Mouse (Mus musculus): ENCODE measurements around the gene Ranbp17. TPM values are rescaled to one million over a fixed set of nuclear protein-coding genes. Genes with fewer than 3 reads are reported as not detected.
"Not testable (repeated sequence)": the region's sequence is repeated elsewhere in the genome, so short reads cannot be mapped to it uniquely, and the experiment has no call there.

Ranbp17 gene
- polyA plus RNA-seq, 1 experiment from 2014 or later = 4.2 TPM

- Histone ChIP-seq H3K9me3 (replicated peaks) (no peaks in the 10 kb centered on the region), H3K4me1 (0 out of 2 replicates have a peak, but pooled peaks cover 4% of the 10 kb centered on the region), H3K4me3 (replicated peaks) (peak overlapping the region; percentile 83), H3K9ac (peak overlapping the region; percentile 58), H3K27me3 (no peaks in the 10 kb centered on the region), H3K36me3 (no peaks in the 10 kb centered on the region), H3K4me2 (replicated peaks) (peak overlapping the region; percentile 89), H3K27ac (replicated peaks) (no peak overlapping the region)
- WGBS = under 1% methylated on average over 38 of the region's 43 CpGs
- ATAC-seq (ENCODE audit: insufficient number of reproducible peaks, low FRiP score, low TSS enrichment, low read depth) = peak; percentile 81
Observed at GRCm38 (mm10) chr11:33512854-33513375, 631 bp downstream of the Ranbp17 start.

GRCm38 (mm10) chr11:33509401-33509800 is 4.1 kb downstream of the Ranbp17 start:
- Histone ChIP-seq H3K36me3 (no peaks in the 10 kb centered on the region), H3K4me2 (replicated peaks) (no peak overlapping the region), H3K9me3 (replicated peaks) (no peaks in the 10 kb centered on the region), H3K27ac (replicated peaks) (no peak overlapping the region), H3K4me1 (0 out of 2 replicates have a peak, but pooled peaks cover 4% of the 10 kb centered on the region), H3K9ac (no peak overlapping the region), H3K27me3 (no peaks in the 10 kb centered on the region), H3K4me3 (replicated peaks) (no peak overlapping the region)
- ATAC-seq (ENCODE audit: insufficient number of reproducible peaks, low FRiP score, low TSS enrichment, low read depth) = no peak

- Histone ChIP-seq H3K4me2 (replicated peaks) (no peak overlapping the region), H3K9me3 (replicated peaks) (no peaks in the 10 kb centered on the region), H3K4me1 (no peaks in the 10 kb centered on the region), H3K36me3 (no peaks in the 10 kb centered on the region), H3K9ac (no peak overlapping the region), H3K27me3 (no peaks in the 10 kb centered on the region), H3K27ac (replicated peaks) (no peak overlapping the region), H3K4me3 (replicated peaks) (no peak overlapping the region)
- WGBS = 59% methylated on average over 4 of the region's 4 CpGs
- no peak for ATAC-seq (ENCODE audit: insufficient number of reproducible peaks, low FRiP score, low TSS enrichment, low read depth)
Observed at GRCm38 (mm10) chr11:33485746-33486145, 27.8 kb downstream of the Ranbp17 start.

- H3K4me2 ChIP-seq (replicated peaks) = no peak overlapping the region
- H3K27ac ChIP-seq (replicated peaks) = no peak overlapping the region
- no peak overlapping the region for H3K4me3 ChIP-seq (replicated peaks)
- H3K9me3 ChIP-seq (replicated peaks) = no peaks in the 10 kb centered on the region
- no peak for ATAC-seq (ENCODE audit: insufficient number of reproducible peaks, low FRiP score, low TSS enrichment, low read depth)
- no peak overlapping the region for H3K9ac ChIP-seq
- 86% methylated on average over 10 of the region's 10 CpGs for WGBS
- H3K4me1 ChIP-seq = no peaks in the 10 kb centered on the region
- H3K36me3 ChIP-seq = no peaks in the 10 kb centered on the region
- no peaks in the 10 kb centered on the region for H3K27me3 ChIP-seq
Observed at GRCm38 (mm10) chr11:33480410-33480809, 33.1 kb downstream of the Ranbp17 start.

GRCm38 (mm10) chr11:33479209-33479608 is 34.3 kb downstream of the Ranbp17 start:
- H3K27ac ChIP-seq (replicated peaks) = no peak overlapping the region

GRCm38 (mm10) chr11:33476634-33477033 is 36.9 kb downstream of the Ranbp17 start:
- Histone ChIP-seq H3K4me3 (replicated peaks) (no peak overlapping the region), H3K27me3 (no peaks in the 10 kb centered on the region), H3K9ac (no peak overlapping the region), H3K9me3 (replicated peaks) (no peaks in the 10 kb centered on the region), H3K36me3 (no peaks in the 10 kb centered on the region), H3K4me2 (replicated peaks) (no peak overlapping the region), H3K4me1 (no peaks in the 10 kb centered on the region), H3K27ac (replicated peaks) (no peak overlapping the region)
- ATAC-seq (ENCODE audit: insufficient number of reproducible peaks, low FRiP score, low TSS enrichment, low read depth) = no peak
- WGBS = 86% methylated on average over 2 of the region's 2 CpGs

More at GRCm38 (mm10) chr11:33479209-33479608, 34.3 kb downstream of the Ranbp17 start:
- ATAC-seq (ENCODE audit: insufficient number of reproducible peaks, low FRiP score, low TSS enrichment, low read depth) = no peak
- no peaks in the 10 kb centered on the region for H3K27me3 ChIP-seq
- H3K4me2 ChIP-seq (replicated peaks) = no peak overlapping the region
- H3K4me3 ChIP-seq (replicated peaks) = no peak overlapping the region
- no peaks in the 10 kb centered on the region for H3K4me1 ChIP-seq
- WGBS = 75% methylated on average over 4 of the region's 4 CpGs
- H3K9me3 ChIP-seq (replicated peaks) = no peaks in the 10 kb centered on the region
- no peak overlapping the region for H3K9ac ChIP-seq
- H3K36me3 ChIP-seq = no peaks in the 10 kb centered on the region

GRCm38 (mm10) chr11:33461172-33461571 is 52.4 kb downstream of the Ranbp17 start:
- Histone ChIP-seq H3K4me3 (replicated peaks) (no peak overlapping the region), H3K9me3 (replicated peaks) (no peaks in the 10 kb centered on the region), H3K4me2 (replicated peaks) (no peak overlapping the region), H3K27me3 (no peaks in the 10 kb centered on the region), H3K4me1 (no peaks in the 10 kb centered on the region), H3K9ac (no peak overlapping the region), H3K36me3 (no peaks in the 10 kb centered on the region), H3K27ac (replicated peaks) (no peak overlapping the region)
- ATAC-seq (ENCODE audit: insufficient number of reproducible peaks, low FRiP score, low TSS enrichment, low read depth) = no peak
- WGBS = 46% methylated on average over 1 of the region's 1 CpGs

- Histone ChIP-seq H3K27ac (replicated peaks) (no peak overlapping the region), H3K4me1 (no peaks in the 10 kb centered on the region), H3K9ac (no peak overlapping the region), H3K4me2 (replicated peaks) (no peak overlapping the region), H3K9me3 (replicated peaks) (no peaks in the 10 kb centered on the region), H3K36me3 (no peaks in the 10 kb centered on the region), H3K27me3 (no peaks in the 10 kb centered on the region), H3K4me3 (replicated peaks) (no peak overlapping the region)
- no peak for ATAC-seq (ENCODE audit: insufficient number of reproducible peaks, low FRiP score, low TSS enrichment, low read depth)
- WGBS = 80% methylated on average over 3 of the region's 3 CpGs
Observed at GRCm38 (mm10) chr11:33454069-33454468, 59.5 kb downstream of the Ranbp17 start.

GRCm38 (mm10) chr11:33433813-33434212 is 79.7 kb downstream of the Ranbp17 start:
- H3K4me2 ChIP-seq (replicated peaks) = no peak overlapping the region
- H3K36me3 ChIP-seq = no peaks in the 10 kb centered on the region
- no peak overlapping the region for H3K27ac ChIP-seq (replicated peaks)
- no peak overlapping the region for H3K9ac ChIP-seq
- no peak for ATAC-seq (ENCODE audit: insufficient number of reproducible peaks, low FRiP score, low TSS enrichment, low read depth)
- H3K9me3 ChIP-seq (replicated peaks) = no peaks in the 10 kb centered on the region
- WGBS = 36% methylated on average over 5 of the region's 5 CpGs
- H3K4me1 ChIP-seq = no peaks in the 10 kb centered on the region
- no peak overlapping the region for H3K4me3 ChIP-seq (replicated peaks)
- no peaks in the 10 kb centered on the region for H3K27me3 ChIP-seq

- H3K27ac ChIP-seq (replicated peaks); H3K4me3 ChIP-seq (replicated peaks); H3K9me3 ChIP-seq (replicated peaks); H3K27me3 ChIP-seq; H3K4me1 ChIP-seq; H3K36me3 ChIP-seq; ATAC-seq (ENCODE audit: insufficient number of reproducible peaks, low FRiP score, low TSS enrichment, low read depth); H3K4me2 ChIP-seq (replicated peaks); H3K9ac ChIP-seq: not testable (repeated sequence)
- 92% methylated on average over 17 of the region's 17 CpGs for WGBS
Observed at GRCm38 (mm10) chr11:33428238-33428637, 85.3 kb downstream of the Ranbp17 start.

GRCm38 (mm10) chr11:33427789-33428188 is 85.8 kb downstream of the Ranbp17 start:
- H3K4me1 ChIP-seq; H3K27ac ChIP-seq (replicated peaks); H3K4me3 ChIP-seq (replicated peaks); ATAC-seq (ENCODE audit: insufficient number of reproducible peaks, low FRiP score, low TSS enrichment, low read depth); H3K9ac ChIP-seq; H3K36me3 ChIP-seq; H3K9me3 ChIP-seq (replicated peaks); H3K27me3 ChIP-seq; H3K4me2 ChIP-seq (replicated peaks): not testable (repeated sequence)
- 85% methylated on average over 5 of the region's 5 CpGs for WGBS

- no peak overlapping the region for H3K4me2 ChIP-seq (replicated peaks)
- no peak for ATAC-seq (ENCODE audit: insufficient number of reproducible peaks, low FRiP score, low TSS enrichment, low read depth)
- no peak overlapping the region for H3K27ac ChIP-seq (replicated peaks)
- H3K9ac ChIP-seq = no peak overlapping the region
- no peaks in the 10 kb centered on the region for H3K9me3 ChIP-seq (replicated peaks)
- H3K36me3 ChIP-seq = no peaks in the 10 kb centered on the region
- H3K27me3 ChIP-seq = no peaks in the 10 kb centered on the region
- no peak overlapping the region for H3K4me3 ChIP-seq (replicated peaks)
- WGBS = 56% methylated on average over 3 of the region's 3 CpGs
- no peaks in the 10 kb centered on the region for H3K4me1 ChIP-seq
Observed at GRCm38 (mm10) chr11:33422226-33422625, 91.3 kb downstream of the Ranbp17 start.

Data from embryonic facial prominence, embryonic 15.5 days (tissue).